Mouse (Mus musculus): ENCODE results near the gene Gm28047. TPM values are rescaled to one million over a fixed set of nuclear protein-coding genes. Genes with fewer than 3 reads are reported as not detected.

Gene Gm28047
- polyA plus RNA-seq, 1 experiment from 2014 or later = not detected

DNA sequence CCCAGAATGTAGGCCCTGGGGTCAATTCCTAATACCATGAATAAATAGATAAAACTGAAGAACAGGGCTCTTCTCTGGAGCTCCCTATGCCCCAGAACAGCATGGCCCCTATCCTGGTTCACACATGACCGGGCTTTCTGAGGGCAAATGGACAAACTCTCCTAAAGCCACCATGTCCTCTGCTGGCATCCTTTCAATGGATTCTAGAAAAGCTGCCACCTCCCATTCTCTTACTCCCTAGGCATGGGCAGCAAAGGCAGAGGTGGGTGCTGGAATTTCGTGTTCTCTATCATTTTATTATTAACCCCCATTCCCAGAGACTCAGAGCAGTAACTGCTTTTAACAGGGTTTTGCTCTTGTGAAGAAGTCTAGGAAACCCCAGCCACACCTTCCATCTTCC, 109.6 kb downstream of the Gm28047 start:
- 92% methylated on average over 2 of the region's 2 CpGs for WGBS
- peak overlapping the region; percentile 76; the same call in 1 of the 2 replicates for H3K4me2 ChIP-seq
- H3K9ac ChIP-seq (replicated peaks) = no peak overlapping the region
- no peaks in the 10 kb centered on the region for H3K9me3 ChIP-seq
- no peak for ATAC-seq (ENCODE audit: insufficient number of reproducible peaks, insufficient read depth, low FRiP score, low TSS enrichment, low read depth)
- no peaks in the 10 kb centered on the region for H3K27me3 ChIP-seq
- H3K36me3 ChIP-seq = no peaks in the 10 kb centered on the region
- H3K4me3 ChIP-seq (replicated peaks) = peak overlapping the region; percentile 70
- H3K27ac ChIP-seq = no peak overlapping the region
- H3K4me1 ChIP-seq (replicated peaks) = peaks cover 45% of the 10 kb centered on the region

DNA sequence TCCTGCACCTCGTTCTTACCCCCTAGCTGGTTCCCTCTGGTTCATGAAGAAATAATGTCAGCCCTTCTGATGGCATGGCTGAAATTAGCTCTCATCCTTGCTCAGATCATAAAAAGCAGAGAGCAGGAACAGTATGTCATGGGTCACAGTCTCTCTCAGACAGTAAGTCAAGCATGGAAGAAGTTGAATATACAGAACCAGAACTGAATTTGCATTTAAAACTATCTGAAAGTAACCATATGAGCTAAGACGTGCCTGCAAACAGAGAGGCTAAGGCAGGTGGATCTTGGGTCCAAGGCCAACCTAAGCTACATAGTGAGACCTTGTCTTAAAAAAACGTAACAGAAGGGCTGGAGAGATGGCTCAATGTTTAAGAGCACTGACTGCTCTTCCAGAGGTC, 111.9 kb downstream of the Gm28047 start:
- peaks cover 46% of the 10 kb centered on the region for H3K4me1 ChIP-seq (replicated peaks)
- H3K4me3 ChIP-seq (replicated peaks) = no peak overlapping the region
- no peak overlapping the region for H3K4me2 ChIP-seq
- H3K9me3 ChIP-seq = no peaks in the 10 kb centered on the region
- ATAC-seq (ENCODE audit: insufficient number of reproducible peaks, insufficient read depth, low FRiP score, low TSS enrichment, low read depth) = no peak
- no peak overlapping the region; the same call in 1 of the 2 replicates for H3K27ac ChIP-seq
- H3K36me3 ChIP-seq = peaks cover 10% of the 10 kb centered on the region; the same call in 1 of the 2 replicates
- H3K27me3 ChIP-seq = no peaks in the 10 kb centered on the region
- WGBS = 81% methylated on average over 3 of the region's 3 CpGs
- H3K9ac ChIP-seq (replicated peaks) = no peak overlapping the region

DNA sequence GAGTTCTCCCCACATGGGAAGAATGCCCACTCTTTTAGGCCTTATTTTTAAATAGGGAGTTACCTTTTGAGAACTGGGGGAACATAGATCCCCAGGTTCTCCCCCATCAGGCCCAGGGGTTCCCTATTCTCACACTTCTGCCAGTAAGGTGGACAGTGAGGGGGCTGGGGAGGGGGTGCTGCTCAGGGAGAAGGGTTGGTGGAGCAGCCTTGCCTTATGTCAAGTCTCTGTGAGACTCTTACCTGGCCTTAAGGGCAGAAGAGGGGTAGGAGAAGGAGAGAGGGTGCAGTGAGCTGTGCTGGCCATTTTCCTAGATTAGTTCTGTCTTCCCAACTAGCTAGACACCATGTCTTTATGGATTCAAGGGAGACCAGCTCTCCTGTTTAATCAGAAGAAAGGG, 112.4 kb downstream of the Gm28047 start:
- H3K27me3 ChIP-seq = no peaks in the 10 kb centered on the region
- peaks cover 13% of the 10 kb centered on the region; the same call in 1 of the 2 replicates for H3K36me3 ChIP-seq
- H3K27ac ChIP-seq = peak overlapping the region; percentile 30; the same call in 1 of the 2 replicates
- peak overlapping the region; percentile 35; the same call in 1 of the 2 replicates for H3K9ac ChIP-seq (replicated peaks)
- ATAC-seq (ENCODE audit: insufficient number of reproducible peaks, insufficient read depth, low FRiP score, low TSS enrichment, low read depth) = no peak
- H3K4me2 ChIP-seq = no peak overlapping the region
- H3K9me3 ChIP-seq = no peaks in the 10 kb centered on the region
- H3K4me3 ChIP-seq (replicated peaks) = no peak overlapping the region
- H3K4me1 ChIP-seq (replicated peaks) = peaks cover 46% of the 10 kb centered on the region

DNA sequence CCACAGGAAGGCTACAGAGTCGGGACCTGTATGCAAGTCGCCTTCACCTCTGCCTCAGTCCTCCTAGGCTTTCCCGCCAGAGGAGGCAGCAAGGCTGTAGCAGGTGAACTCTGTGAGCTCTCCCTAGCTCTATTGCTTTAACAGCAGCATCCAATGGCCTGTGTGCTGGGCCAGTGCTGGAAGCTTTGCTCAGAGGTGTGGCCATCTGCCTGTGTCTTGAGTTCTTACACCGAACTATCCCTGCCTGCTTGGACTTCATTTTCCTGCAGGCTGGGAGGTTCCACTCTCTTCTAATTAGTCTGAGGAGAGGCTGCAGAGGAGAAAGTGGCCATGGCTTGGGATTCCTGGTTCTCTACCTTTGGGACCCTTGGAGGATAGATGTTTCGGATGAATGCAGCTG, 112.9 kb downstream of the Gm28047 start:
- ATAC-seq (ENCODE audit: insufficient number of reproducible peaks, insufficient read depth, low FRiP score, low TSS enrichment, low read depth) = no peak
- Histone ChIP-seq H3K4me3 (replicated peaks) (no peak overlapping the region), H3K9ac (replicated peaks) (peak overlapping the region; percentile 35; the same call in 1 of the 2 replicates)

DNA sequence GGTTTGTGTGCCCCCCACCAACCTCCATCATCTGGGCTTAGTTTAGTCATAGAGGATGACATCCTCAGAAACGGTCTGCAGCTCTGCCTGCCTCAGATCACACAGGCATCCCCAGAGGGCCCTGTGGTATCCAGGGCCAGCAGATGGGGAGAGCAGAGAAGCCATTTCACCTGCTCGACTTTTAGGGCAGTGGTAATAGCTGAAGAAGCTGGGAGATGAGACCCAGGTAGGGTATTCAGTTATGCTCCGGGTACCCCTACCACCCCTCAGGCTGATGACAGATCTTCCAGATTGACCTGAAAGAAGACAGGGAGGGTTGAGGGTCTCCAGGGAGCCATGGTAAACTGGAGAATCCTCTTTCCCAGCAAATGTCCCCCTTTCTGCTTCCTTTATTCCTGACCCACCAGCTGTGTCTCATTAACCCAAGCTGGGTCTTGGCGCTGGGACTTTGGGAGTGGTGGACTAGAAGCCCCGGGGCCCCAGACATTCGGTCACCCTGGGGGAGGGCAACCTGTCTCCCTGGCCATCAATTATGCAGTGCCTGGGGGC, 113.5 kb downstream of the Gm28047 start:
- peak overlapping the region; percentile 87 for H3K27ac ChIP-seq
- peak overlapping the region; percentile 83 for H3K4me2 ChIP-seq
- ATAC-seq (ENCODE audit: insufficient number of reproducible peaks, insufficient read depth, low FRiP score, low TSS enrichment, low read depth) = no peak
- peaks cover 46% of the 10 kb centered on the region for H3K4me1 ChIP-seq (replicated peaks)
- WGBS = 6% methylated on average over 6 of the region's 6 CpGs
- H3K27me3 ChIP-seq = no peaks in the 10 kb centered on the region
- peak overlapping the region; percentile 59 for H3K4me3 ChIP-seq (replicated peaks)
- H3K36me3 ChIP-seq = peaks cover 16% of the 10 kb centered on the region; the same call in 1 of the 2 replicates
- H3K9ac ChIP-seq (replicated peaks) = peak overlapping the region; percentile 61; the same call in 1 of the 2 replicates
- H3K9me3 ChIP-seq = no peaks in the 10 kb centered on the region

More for the DNA sequence above, 112.9 kb downstream of the Gm28047 start:
- H3K9me3 ChIP-seq = no peaks in the 10 kb centered on the region
- peak overlapping the region; percentile 87 for H3K27ac ChIP-seq
- H3K27me3 ChIP-seq = no peaks in the 10 kb centered on the region
- peaks cover 46% of the 10 kb centered on the region for H3K4me1 ChIP-seq (replicated peaks)
- peak overlapping the region; percentile 83; the same call in 1 of the 2 replicates for H3K4me2 ChIP-seq
- H3K36me3 ChIP-seq = peaks cover 16% of the 10 kb centered on the region; the same call in 1 of the 2 replicates
- WGBS = 23% methylated on average over 5 of the region's 5 CpGs

DNA sequence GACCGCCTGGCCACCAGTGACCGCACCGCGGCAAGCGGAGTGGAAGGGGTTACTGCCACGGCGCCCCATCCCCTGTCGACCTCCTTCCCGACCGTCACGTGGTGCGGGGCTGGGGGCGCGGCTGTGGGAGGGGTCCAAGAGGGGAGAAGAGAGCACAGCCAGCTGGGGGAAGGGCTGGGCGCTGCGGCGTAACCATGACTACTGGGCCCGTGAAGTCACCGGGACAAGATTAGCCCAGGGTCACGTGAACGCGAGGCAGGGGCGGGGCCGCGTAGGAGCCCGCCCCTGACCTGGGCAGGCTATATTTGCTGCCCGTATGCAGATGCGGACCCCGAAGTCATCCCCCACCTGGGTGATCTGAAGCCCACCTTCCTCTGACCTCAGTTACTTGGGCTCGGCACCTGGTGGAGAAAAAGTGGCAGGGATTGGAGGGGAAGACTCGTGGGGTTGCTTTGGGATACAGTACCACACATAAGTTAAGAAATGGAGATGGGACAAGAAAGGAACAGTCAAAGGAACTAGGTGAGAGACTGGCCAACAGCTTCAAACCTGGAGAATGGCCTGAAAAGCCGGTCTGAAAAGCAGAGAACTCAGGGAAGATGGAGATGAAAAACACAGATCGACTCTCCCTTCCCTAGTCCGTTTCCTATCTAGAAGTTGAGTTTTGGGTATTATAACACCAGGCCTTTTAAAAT, 114.1 kb downstream of the Gm28047 start:
- WGBS = 3% methylated on average over 34 of the region's 34 CpGs
- H3K36me3 ChIP-seq = peaks cover 21% of the 10 kb centered on the region
- H3K4me3 ChIP-seq (replicated peaks) = peak overlapping the region; percentile 59
- peak; percentile 92 for ATAC-seq (ENCODE audit: insufficient number of reproducible peaks, insufficient read depth, low FRiP score, low TSS enrichment, low read depth)
- H3K27me3 ChIP-seq = no peaks in the 10 kb centered on the region
- H3K9ac ChIP-seq (replicated peaks) = peak overlapping the region; percentile 61
- peaks cover 40% of the 10 kb centered on the region for H3K4me1 ChIP-seq (replicated peaks)
- no peaks in the 10 kb centered on the region for H3K9me3 ChIP-seq
- H3K27ac ChIP-seq = peak overlapping the region; percentile 87
- peak overlapping the region; percentile 83 for H3K4me2 ChIP-seq

DNA sequence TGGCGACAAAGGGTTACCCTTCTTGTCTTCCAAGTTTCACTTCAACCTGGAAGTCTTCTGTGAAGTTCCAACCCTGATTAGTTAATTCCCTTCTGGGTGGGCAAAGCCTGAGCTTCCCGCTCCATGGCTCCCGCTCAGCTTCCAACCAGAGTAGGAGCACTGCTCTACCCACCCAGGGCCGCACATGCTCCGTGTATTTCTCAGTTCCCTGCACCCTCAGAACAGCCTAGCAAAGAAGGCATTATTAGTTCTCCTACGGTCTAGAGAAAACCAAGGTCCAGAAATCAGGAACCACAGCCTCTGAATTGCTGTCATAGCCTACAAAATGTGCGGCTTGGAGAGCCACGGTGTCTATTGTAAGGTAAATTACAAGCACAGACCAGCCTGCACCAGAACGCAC, 114.8 kb downstream of the Gm28047 start:
- Histone ChIP-seq H3K36me3 (peaks cover 27% of the 10 kb centered on the region), H3K4me3 (replicated peaks) (peak overlapping the region; percentile 59), H3K9me3 (no peaks in the 10 kb centered on the region), H3K4me2 (peak overlapping the region; percentile 83), H3K27me3 (no peaks in the 10 kb centered on the region), H3K9ac (replicated peaks) (peak overlapping the region; percentile 61), H3K27ac (peak overlapping the region; percentile 87), H3K4me1 (replicated peaks) (peaks cover 34% of the 10 kb centered on the region)
- 5% methylated on average over 9 of the region's 9 CpGs for WGBS
- peak; percentile 52 for ATAC-seq (ENCODE audit: insufficient number of reproducible peaks, insufficient read depth, low FRiP score, low TSS enrichment, low read depth)

DNA sequence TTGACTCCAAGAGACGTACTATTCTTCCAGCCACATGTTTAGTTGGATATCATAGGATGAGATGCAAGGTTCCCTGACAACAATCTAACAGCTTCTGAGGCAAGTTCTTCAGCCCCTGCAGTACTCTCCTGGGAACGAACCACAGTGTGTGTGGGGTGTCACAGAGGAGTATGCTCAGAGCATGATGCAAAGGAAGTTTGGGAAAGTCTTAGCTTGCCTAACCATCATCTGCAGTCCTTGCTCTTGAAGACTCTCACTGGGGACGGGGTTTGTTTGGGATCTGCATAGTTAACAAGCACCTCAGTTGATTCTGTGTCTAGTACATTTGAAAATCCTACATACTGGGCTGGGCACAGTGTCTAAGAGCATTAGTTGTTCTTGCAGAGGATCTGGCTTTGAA, 116.5 kb downstream of the Gm28047 start:
- Histone ChIP-seq H3K4me2 (no peak overlapping the region), H3K9me3 (no peaks in the 10 kb centered on the region), H3K27me3 (no peaks in the 10 kb centered on the region), H3K4me3 (replicated peaks) (no peak overlapping the region), H3K4me1 (replicated peaks) (peaks cover 34% of the 10 kb centered on the region), H3K36me3 (peaks cover 45% of the 10 kb centered on the region), H3K9ac (replicated peaks) (no peak overlapping the region), H3K27ac (no peak overlapping the region)
- WGBS = 83% methylated on average over 3 of the region's 3 CpGs
- no peak for ATAC-seq (ENCODE audit: insufficient number of reproducible peaks, insufficient read depth, low FRiP score, low TSS enrichment, low read depth)

DNA sequence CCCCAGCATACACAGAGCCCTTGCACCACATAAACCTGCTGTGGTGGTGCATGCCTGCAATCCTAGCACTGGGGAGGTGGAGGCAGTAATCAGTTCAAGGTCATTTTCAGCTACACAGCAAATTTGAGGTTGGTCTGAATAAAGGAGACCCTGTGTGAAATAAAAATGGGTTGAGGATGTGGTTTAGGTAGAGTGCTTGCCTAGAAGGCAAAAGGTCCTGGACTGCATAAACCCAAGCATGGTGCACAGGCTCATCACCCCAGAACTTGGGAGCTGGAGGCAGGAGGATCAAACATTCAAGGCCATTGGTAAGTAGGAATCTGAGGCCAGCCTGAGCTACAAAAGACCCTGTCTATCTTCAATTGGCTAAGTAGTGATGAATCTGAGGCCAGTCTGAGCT, 117.3 kb downstream of the Gm28047 start:
- Histone ChIP-seq H3K27me3 (no peaks in the 10 kb centered on the region), H3K27ac (no peak overlapping the region), H3K36me3 (peaks cover 52% of the 10 kb centered on the region), H3K9ac (replicated peaks) (no peak overlapping the region), H3K9me3 (no peaks in the 10 kb centered on the region), H3K4me3 (replicated peaks) (no peak overlapping the region), H3K4me1 (replicated peaks) (peaks cover 30% of the 10 kb centered on the region), H3K4me2 (no peak overlapping the region)
- ATAC-seq (ENCODE audit: insufficient number of reproducible peaks, insufficient read depth, low FRiP score, low TSS enrichment, low read depth) = no peak

DNA sequence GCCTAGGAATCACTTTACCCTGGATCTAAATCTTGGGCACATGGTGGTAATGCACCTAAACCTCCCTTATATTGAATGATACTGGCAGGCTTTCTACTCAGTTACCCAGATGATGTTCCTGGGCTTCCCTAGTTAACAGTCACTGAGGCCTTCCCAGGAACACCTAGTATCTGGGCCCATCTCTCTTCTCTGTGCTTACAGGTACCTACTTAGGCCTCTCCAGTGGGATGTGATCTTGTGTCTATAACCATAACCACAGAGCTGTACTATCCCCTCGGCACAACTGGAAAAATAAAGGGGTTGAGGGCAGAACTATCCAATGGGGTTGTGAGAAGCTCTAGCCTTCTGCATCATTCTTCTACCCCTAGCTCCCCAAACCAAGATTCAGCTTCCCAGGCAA, 118.0 kb downstream of the Gm28047 start:
- ATAC-seq (ENCODE audit: insufficient number of reproducible peaks, insufficient read depth, low FRiP score, low TSS enrichment, low read depth) = no peak
- Histone ChIP-seq H3K36me3 (peaks cover 59% of the 10 kb centered on the region), H3K27ac (no peak overlapping the region), H3K9me3 (no peaks in the 10 kb centered on the region), H3K9ac (replicated peaks) (no peak overlapping the region), H3K4me3 (replicated peaks) (no peak overlapping the region), H3K4me2 (no peak overlapping the region), H3K27me3 (no peaks in the 10 kb centered on the region), H3K4me1 (replicated peaks) (peaks cover 23% of the 10 kb centered on the region)
- WGBS = 92% methylated on average over 1 of the region's 1 CpGs

DNA sequence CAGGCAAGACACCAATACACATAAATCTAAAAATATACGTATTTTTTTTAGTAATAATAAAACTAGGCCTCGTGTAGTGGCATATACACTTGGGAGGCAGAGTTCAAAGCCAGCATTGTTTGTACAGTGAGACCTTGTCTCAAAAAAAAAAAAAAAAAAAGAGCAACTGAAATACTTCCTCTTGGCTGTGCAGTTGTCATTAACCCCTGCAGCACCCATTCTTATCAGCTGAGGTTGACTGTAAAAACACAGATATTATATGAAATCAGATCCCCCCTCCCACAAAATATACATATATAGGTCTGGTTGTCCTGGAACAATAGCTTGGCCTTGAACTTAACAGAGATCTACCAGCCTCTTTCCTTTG, 118.4 kb downstream of the Gm28047 start:
- H3K4me3 ChIP-seq (replicated peaks) = no peak overlapping the region
- peaks cover 63% of the 10 kb centered on the region for H3K36me3 ChIP-seq
- H3K4me2 ChIP-seq = no peak overlapping the region
- ATAC-seq (ENCODE audit: insufficient number of reproducible peaks, insufficient read depth, low FRiP score, low TSS enrichment, low read depth) = no peak
- peaks cover 18% of the 10 kb centered on the region for H3K4me1 ChIP-seq (replicated peaks)
- no peaks in the 10 kb centered on the region for H3K27me3 ChIP-seq
- 70% methylated on average over 2 of the region's 2 CpGs for WGBS
- H3K9me3 ChIP-seq = no peaks in the 10 kb centered on the region
- no peak overlapping the region for H3K9ac ChIP-seq (replicated peaks)
- no peak overlapping the region for H3K27ac ChIP-seq
